Mouse (Mus musculus) midbrain, embryonic 15.5 days (tissue): ENCODE measurements around the gene Gnaz. TPM values are rescaled to one million over a fixed set of nuclear protein-coding genes. Genes with fewer than 3 reads are reported as not detected.

Experiments
- ATAC-seq: fragments of 200-750 bp; cut with Nextera tagmentation; replicated peaks from 2 replicates; pipeline ENCODE4 v1.8.0; 2017; ENCODE audit warnings: moderate TSS enrichment
- H3K27ac ChIP-seq: fragments of 300-500 bp; sonication (generic); 2 replicates; pipeline ENCODE4 v1.5.1; 2015; ENCODE audit warnings: mild to moderate bottlenecking, inconsistent platforms
- H3K27me3 ChIP-seq: fragments of 300-500 bp; sonication (generic); replicated peaks from 2 replicates; pipeline ENCODE4 v1.6.1; 2015; ENCODE audit warnings: inconsistent platforms
- H3K36me3 ChIP-seq: fragments of 300-500 bp; sonication (generic); replicated peaks from 2 replicates; pipeline ENCODE4 v1.6.1; 2015; ENCODE audit warnings: inconsistent platforms
- H3K4me1 ChIP-seq: fragments of 300-500 bp; sonication (generic); 2 replicates; pipeline ENCODE4 v1.6.1; 2015; ENCODE audit warnings: inconsistent platforms
- H3K4me2 ChIP-seq: fragments of 300-500 bp; sonication (generic); 2 replicates; pipeline ENCODE4 v1.6.1; 2015; ENCODE audit warnings: inconsistent platforms, mild to moderate bottlenecking, moderate library complexity
- H3K4me3 ChIP-seq: fragments of 300-500 bp; sonication (generic); 2 replicates; pipeline ENCODE4 v1.5.1; 2015; ENCODE audit warnings: mild to moderate bottlenecking, inconsistent platforms
- H3K9ac ChIP-seq: fragments of 300-500 bp; sonication (generic); 2 replicates; pipeline ENCODE4 v1.6.1; 2015; ENCODE audit warnings: mild to moderate bottlenecking, inconsistent platforms
- H3K9me3 ChIP-seq: fragments of 300-500 bp; sonication (generic); 2 replicates; pipeline ENCODE4 v1.6.1; 2016; ENCODE audit warnings: inconsistent platforms
- WGBS: fragments of 180-500 bp; shearing (Covaris S2); methylation state at CpG from one replicate; pipeline ENCODE4 v1.1.7; 2015; ENCODE audit warnings: mixed read lengths; 5-methylcytosine and 5-hydroxymethylcytosine counted together
- polyA plus RNA-seq: library from polyadenylated mRNA; unstranded; fragments of >200 nt; fragmentation: Nextera tagmentation; extraction: Ambion mirVana; gene quantifications from 2 replicates; pipeline ENCODE4 v1.2.1, GENCODE M21; 2015

Gnaz gene
- 86.2 and 96.0 TPM in 2 replicates for polyA plus RNA-seq

DNA sequence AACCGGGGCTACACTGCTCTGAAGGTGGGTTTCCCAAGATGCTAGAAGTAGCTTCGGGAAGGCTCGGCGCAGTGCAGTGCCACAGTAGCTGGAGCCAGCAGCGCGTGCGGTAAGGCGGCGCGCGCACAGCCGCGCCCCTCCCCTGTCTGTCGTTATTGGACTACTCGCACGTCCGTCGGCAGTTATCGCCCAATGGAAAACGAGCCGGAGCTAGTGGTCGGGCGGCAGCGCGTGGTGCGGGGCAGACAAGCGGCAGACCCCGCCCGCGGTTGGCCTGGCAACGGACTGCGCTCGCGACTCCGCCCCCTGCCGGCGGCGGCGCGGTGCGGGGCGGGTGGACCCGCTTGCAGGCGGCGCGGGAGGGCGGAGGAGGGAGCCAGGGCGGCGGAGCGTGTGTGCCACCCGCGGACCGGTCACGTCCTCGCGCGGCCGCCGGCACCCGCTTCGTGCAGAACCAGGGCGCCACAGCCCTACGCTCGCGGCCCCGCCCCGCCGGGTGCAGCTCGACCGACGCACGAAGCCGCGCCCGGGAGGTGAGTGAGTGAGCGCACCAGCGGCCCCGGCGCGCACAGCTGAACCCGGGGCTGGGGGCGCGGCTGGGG, at the start of gene Gnaz:
TSS of gene Gnaz (plus strand) at position 328 of the 602 bp plus-strand sequence.
- peak; percentile 97 for ATAC-seq
- H3K4me2 ChIP-seq = peak within 1 kb of the TSS; percentile 80
- H3K27ac ChIP-seq = peak within 1 kb of the TSS; percentile 81
- peak within 1 kb of the TSS; percentile 80 for H3K4me3 ChIP-seq
- peak within 1 kb of the TSS; percentile 76 for H3K9ac ChIP-seq
- H3K9me3 ChIP-seq = no peaks in the 10 kb centered on the region
- H3K27me3 ChIP-seq = 0 out of 2 replicates have a peak, but pooled peaks cover 9% of the 10 kb centered on the region
- peaks cover 22% of the 10 kb centered on the region for H3K4me1 ChIP-seq
- under 1% methylated on average over 72 of the region's 83 CpGs for WGBS
- no peaks in the 10 kb centered on the region for H3K36me3 ChIP-seq

DNA sequence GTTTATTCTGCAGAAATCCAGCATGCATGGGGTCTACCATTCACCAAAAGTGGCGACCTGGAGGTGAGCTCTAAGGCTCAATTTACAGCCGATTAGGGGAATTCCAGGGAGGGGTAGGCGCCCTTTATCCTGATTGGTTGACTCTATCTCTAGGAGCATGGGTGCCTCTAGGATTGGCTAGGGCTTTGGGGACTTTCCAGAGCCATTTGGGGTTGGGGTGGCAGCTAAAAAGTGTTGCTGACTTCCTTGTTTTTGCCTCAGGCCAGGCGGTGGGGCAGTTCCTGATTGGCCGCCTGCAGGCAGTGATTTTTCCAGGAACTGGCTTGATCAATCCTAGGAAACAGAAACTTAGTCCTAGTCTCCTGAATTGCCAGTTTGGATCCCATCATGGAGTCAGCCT, 47.7 kb upstream of the Gnaz start:
- Histone ChIP-seq H3K4me3 (no peak overlapping the region), H3K9me3 (no peaks in the 10 kb centered on the region), H3K9ac (no peak overlapping the region), H3K27me3 (no peaks in the 10 kb centered on the region), H3K4me1 (no peaks in the 10 kb centered on the region; the same call in 1 of the 2 replicates), H3K27ac (no peak overlapping the region), H3K36me3 (no peaks in the 10 kb centered on the region), H3K4me2 (no peak overlapping the region)
- no peak for ATAC-seq
- 49% methylated on average over 5 of the region's 5 CpGs for WGBS

DNA sequence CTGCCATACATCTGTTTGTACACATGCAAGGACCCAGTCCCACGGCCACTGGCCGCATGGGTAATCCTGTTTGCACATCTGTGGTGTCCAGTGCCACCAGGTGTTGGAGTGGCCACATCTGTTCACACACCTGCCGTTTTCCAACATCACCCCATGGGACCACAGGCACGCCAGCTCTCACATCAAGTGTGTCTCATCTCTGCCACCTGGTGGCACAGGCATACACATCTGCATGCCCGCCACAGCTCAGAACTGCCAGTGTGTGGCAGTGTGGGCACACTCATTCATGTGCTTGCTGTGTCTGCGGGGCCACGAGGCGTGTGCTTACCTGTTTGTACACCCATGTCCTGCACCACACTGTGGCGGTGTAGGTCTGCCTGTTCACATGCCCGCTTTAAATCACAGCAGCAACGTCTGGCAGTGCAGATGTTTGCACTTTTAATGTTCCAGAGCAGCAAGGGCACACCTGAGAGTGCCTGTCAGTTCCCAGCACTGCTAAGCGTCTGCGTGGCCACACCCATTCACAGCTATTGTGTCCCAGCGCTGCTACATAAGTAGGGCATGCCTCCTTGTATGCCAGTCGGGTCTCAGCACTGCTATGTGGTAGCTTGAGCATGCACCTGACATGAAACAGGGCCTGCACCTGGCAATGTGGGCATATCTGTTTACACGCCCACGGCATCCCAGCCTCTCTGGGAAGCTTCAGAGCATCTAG, 46.0 kb upstream of the Gnaz start:
- H3K4me3 ChIP-seq = no peak overlapping the region
- ATAC-seq = peak; percentile 65
- H3K27ac ChIP-seq = no peak overlapping the region
- H3K4me1 ChIP-seq = peaks cover 4% of the 10 kb centered on the region; the same call in 1 of the 2 replicates
- no peak overlapping the region for H3K4me2 ChIP-seq
- H3K9me3 ChIP-seq = no peaks in the 10 kb centered on the region
- no peak overlapping the region for H3K9ac ChIP-seq
- 44% methylated on average over 17 of the region's 17 CpGs for WGBS
- H3K36me3 ChIP-seq = no peaks in the 10 kb centered on the region
- H3K27me3 ChIP-seq = no peaks in the 10 kb centered on the region

DNA sequence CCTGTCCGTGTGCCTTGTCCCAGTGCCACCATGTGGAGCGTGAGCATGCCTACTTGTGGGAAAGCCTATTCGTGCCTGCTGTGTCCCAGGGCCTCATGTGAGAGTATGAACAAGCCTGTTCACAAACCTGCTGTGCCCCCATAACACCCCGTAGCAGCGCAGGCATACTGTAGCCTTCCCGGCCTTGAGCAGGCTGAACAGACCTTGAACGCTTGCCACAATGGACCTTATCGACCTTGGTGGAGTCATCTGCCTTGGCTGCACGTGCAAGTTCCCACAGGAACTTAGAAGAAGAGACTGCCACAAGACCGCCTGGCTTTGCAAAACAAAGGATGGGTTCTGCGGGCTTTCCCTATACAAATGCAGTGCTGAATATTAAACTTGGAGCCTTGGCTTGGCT, 45.4 kb upstream of the Gnaz start:
- H3K9ac ChIP-seq = no peak overlapping the region
- no peak for ATAC-seq
- no peaks in the 10 kb centered on the region for H3K36me3 ChIP-seq
- no peaks in the 10 kb centered on the region for H3K9me3 ChIP-seq
- no peak overlapping the region for H3K4me3 ChIP-seq
- WGBS = 85% methylated on average over 11 of the region's 11 CpGs
- no peak overlapping the region for H3K27ac ChIP-seq
- peaks cover 4% of the 10 kb centered on the region; the same call in 1 of the 2 replicates for H3K4me1 ChIP-seq
- H3K4me2 ChIP-seq = no peak overlapping the region
- H3K27me3 ChIP-seq = no peaks in the 10 kb centered on the region

DNA sequence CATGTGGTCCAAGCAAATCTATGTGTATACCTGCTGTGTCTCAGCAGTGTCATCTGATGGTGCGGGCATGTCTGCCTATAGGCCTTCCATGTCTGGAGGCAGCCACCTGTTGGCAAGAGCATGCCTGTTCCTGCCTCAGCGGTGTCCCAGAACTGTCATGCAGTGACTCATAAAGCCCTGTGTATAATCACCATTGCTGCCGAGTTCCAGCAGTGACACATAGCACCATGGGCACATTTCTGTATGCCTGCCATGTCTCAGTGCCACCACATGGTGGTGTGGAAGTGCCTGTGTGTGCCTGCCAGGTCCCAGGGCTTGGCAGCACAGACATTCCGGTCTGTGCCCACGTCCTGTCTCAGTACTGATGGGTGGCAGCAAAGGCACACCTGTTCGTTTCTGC, 44.2 kb upstream of the Gnaz start:
- WGBS = 63% methylated on average over 6 of the region's 6 CpGs
- peaks cover 4% of the 10 kb centered on the region; the same call in 1 of the 2 replicates for H3K4me1 ChIP-seq
- no peaks in the 10 kb centered on the region for H3K9me3 ChIP-seq
- H3K4me3 ChIP-seq = no peak overlapping the region
- H3K27me3 ChIP-seq = no peaks in the 10 kb centered on the region
- ATAC-seq = peak; percentile 43
- no peak overlapping the region for H3K27ac ChIP-seq
- H3K4me2 ChIP-seq = no peak overlapping the region
- H3K9ac ChIP-seq = no peak overlapping the region
- H3K36me3 ChIP-seq = no peaks in the 10 kb centered on the region

DNA sequence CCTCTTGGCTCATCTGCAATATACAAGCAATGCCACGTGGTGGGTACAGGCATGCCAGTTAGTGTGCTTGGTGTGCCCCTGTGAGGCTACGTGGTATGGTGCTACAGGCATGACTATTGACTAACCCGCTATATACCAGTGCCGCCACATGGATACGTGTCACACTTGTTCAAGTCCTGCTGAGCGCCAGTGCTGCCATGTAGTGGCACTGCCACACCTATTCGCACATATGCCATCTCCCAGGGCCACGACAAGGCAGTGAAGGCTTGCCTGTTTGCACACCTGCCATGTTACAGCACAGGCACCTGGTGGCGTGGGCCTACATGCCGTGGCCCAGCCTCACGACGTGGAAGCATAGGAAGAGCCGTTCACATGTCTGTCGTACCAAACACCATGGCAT, 42.7 kb upstream of the Gnaz start:
- Histone ChIP-seq H3K4me3 (no peak overlapping the region), H3K27ac (no peak overlapping the region), H3K36me3 (no peaks in the 10 kb centered on the region), H3K4me1 (peaks cover 4% of the 10 kb centered on the region; the same call in 1 of the 2 replicates), H3K4me2 (no peak overlapping the region), H3K9ac (no peak overlapping the region), H3K27me3 (no peaks in the 10 kb centered on the region), H3K9me3 (no peaks in the 10 kb centered on the region)
- 91% methylated on average over 14 of the region's 14 CpGs for WGBS
- no peak for ATAC-seq

DNA sequence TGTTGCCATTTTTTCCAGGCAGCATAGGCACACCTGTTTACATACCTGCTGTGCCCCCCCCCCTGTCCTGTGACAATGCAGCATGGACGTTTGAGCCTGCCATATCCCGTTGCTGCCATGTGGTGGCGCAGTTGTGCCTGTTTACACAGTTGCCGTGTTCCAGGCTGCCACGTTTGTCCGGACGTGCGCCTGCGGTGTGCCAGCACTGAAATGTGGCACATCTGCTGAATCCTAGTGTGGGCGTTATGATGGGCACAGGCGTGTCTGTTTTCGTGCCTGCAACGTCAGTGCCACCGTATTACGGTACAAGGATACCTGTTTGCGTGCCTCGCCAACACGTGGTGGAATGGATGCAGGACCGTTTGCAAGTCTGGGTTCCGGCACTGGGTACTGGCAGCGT, 41.7 kb upstream of the Gnaz start:
- Histone ChIP-seq H3K9ac (no peak overlapping the region), H3K36me3 (no peaks in the 10 kb centered on the region), H3K27me3 (no peaks in the 10 kb centered on the region), H3K4me1 (peaks cover 4% of the 10 kb centered on the region; the same call in 1 of the 2 replicates), H3K27ac (no peak overlapping the region), H3K9me3 (no peaks in the 10 kb centered on the region), H3K4me2 (peak overlapping the region; percentile 50), H3K4me3 (peak overlapping the region; percentile 26)
- 15% methylated on average over 21 of the region's 21 CpGs for WGBS
- ATAC-seq = 0 out of 2 replicates have a peak, but pooled peaks have one; percentile 4

DNA sequence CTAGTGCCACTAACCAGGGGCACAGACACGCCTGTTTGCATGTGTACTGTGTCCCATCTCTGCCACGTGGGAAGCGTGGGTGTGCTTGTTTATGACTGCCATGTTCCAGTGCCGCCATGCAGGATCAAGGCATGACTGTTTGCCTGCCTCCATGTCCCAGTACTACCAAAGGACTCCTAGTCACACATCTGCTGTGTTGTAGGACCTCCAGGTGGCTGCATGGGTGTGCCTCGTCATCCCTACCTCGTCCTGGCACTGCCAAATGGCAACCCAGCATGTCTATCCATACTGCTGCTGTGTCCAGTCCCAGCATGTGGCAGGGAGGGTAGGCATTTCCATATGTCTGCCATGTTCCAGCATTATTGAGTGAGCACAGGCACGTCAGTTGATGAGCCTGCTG, 38.7 kb upstream of the Gnaz start:
- 88% methylated on average over 7 of the region's 7 CpGs for WGBS
- no peak for ATAC-seq
- Histone ChIP-seq H3K9me3 (no peaks in the 10 kb centered on the region), H3K4me3 (no peak overlapping the region), H3K4me2 (no peak overlapping the region), H3K27ac (no peak overlapping the region), H3K9ac (no peak overlapping the region), H3K4me1 (peaks cover 4% of the 10 kb centered on the region; the same call in 1 of the 2 replicates), H3K27me3 (no peaks in the 10 kb centered on the region), H3K36me3 (no peaks in the 10 kb centered on the region)

DNA sequence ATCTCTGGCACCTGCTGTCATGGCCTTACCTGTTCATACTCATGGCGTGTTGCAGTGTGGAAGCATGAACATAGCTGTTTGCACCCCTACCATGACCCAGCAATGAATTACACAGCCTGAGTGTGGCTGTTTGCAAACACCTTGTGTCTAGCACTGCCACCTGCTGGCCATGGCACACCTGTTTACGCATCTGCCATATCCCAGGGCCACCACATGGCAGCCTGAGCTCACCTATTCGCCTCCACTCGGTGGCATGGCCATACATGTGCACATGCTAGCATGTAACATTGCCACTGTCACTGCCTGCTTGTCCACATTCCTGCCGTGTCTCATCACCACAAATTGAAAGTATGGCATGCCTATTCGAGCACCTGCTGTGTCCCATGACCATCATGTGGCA, 37.4 kb upstream of the Gnaz start:
- Histone ChIP-seq H3K27me3 (no peaks in the 10 kb centered on the region), H3K27ac (no peak overlapping the region), H3K9ac (no peak overlapping the region), H3K36me3 (no peaks in the 10 kb centered on the region), H3K4me3 (no peak overlapping the region), H3K4me2 (no peak overlapping the region), H3K9me3 (no peaks in the 10 kb centered on the region), H3K4me1 (peaks cover 4% of the 10 kb centered on the region; the same call in 1 of the 2 replicates)
- 80% methylated on average over 6 of the region's 6 CpGs for WGBS
- no peak for ATAC-seq

DNA sequence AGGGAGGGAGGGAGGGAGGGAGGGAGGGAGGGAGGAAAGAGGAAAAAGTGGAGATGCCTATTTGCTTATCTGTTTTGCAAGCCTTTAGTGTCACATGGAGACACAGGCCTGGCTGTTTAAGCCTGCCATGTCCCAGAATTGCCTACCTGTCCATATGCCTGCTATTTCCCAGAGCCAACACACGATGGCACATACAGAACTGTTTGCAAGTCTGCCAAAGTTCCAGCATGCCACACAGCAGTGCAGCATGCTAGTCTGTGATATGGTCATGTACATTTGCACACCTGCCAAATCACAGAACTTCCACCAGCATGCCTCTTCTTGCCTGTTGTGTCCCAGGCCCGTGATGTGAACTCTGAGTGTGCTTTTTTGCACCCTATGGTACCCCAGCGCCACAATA, 36.4 kb upstream of the Gnaz start:
- Histone ChIP-seq H3K27me3 (no peaks in the 10 kb centered on the region), H3K4me1 (no peaks in the 10 kb centered on the region), H3K4me3 (no peak overlapping the region), H3K9me3 (no peaks in the 10 kb centered on the region), H3K4me2 (no peak overlapping the region), H3K27ac (no peak overlapping the region), H3K36me3 (no peaks in the 10 kb centered on the region), H3K9ac (no peak overlapping the region)
- ATAC-seq = no peak
- 80% methylated on average over 3 of the region's 3 CpGs for WGBS

DNA sequence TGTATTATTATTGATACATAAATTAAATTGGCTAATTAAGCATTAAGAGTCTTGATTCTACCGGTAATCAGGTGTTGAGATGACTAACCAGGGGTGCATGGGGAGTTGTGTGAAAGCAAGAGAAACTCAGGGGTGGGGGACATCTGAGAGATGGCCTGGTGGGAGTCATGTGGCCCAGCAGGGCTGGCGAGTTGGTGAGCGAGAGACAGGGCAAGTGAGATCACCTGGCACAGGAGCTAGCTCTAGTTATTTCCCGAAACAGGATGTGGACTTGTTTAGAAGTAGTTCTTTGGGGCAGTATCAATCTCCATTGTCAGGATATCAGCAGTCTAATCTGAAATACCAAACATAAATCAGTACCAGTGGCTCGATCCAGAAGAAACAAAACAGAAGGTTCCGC, 35.3 kb upstream of the Gnaz start:
- Histone ChIP-seq H3K4me2 (no peak overlapping the region), H3K27ac (no peak overlapping the region), H3K36me3 (no peaks in the 10 kb centered on the region), H3K27me3 (no peaks in the 10 kb centered on the region), H3K9ac (no peak overlapping the region), H3K4me1 (no peaks in the 10 kb centered on the region), H3K9me3 (no peaks in the 10 kb centered on the region), H3K4me3 (no peak overlapping the region)
- WGBS = 89% methylated on average over 6 of the region's 6 CpGs
- ATAC-seq = no peak

DNA sequence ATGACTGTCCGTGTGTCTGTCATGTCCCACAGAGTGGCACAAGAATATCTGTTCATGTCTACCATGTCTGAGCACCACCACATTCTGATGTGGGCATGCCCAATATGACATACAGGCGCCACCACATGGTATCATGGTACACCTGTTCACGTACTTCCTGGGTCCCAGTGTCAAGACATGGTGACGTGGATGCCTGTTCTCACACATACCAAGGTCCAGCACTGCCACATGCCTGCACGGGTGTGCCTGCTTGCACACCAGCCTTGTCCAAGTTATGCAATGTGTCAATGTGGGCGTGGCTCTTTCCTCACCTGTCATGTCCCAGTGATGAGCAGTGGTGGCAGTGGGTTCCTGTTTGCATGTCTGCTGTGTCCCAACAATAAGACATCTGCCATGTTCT, 34.5 kb upstream of the Gnaz start:
- no peaks in the 10 kb centered on the region for H3K9me3 ChIP-seq
- H3K4me3 ChIP-seq = no peak overlapping the region
- H3K27ac ChIP-seq = no peak overlapping the region
- H3K9ac ChIP-seq = no peak overlapping the region
- no peaks in the 10 kb centered on the region for H3K27me3 ChIP-seq
- H3K4me2 ChIP-seq = no peak overlapping the region
- 82% methylated on average over 6 of the region's 6 CpGs for WGBS
- no peaks in the 10 kb centered on the region for H3K36me3 ChIP-seq
- no peaks in the 10 kb centered on the region for H3K4me1 ChIP-seq
- ATAC-seq = no peak
